Mouse (Mus musculus): ENCODE results near the gene Pcgf5.

- no peak for TF ChIP-seq POLR2A (IDR thresholded peaks at IDR 0.05; ENCODE audit: borderline replicate concordance, low read depth, low read length)
- TF ChIP-seq CTCF (IDR thresholded peaks at IDR 0.05; ENCODE audit: low read depth, low read length): no peak
Observed at GRCm38 (mm10) chr19:36504716-36505115, 156.6 kb downstream of the Pcgf5 start.
